ENCODE assay signal across 10 mouse cellular contexts in genomic region chr12:54789346-54790143, GRCm38 (mm10). TPM values are rescaled to one million over a fixed set of nuclear protein-coding genes. Genes with fewer than 3 reads are reported as not detected.
DNase-seq lines count a peak whose midpoint lies in the region; ATAC-seq and TF ChIP-seq lines count a peak whose summit lies in the region.
"Had no signal": no experiment of that assay in that cellular context is flagged by ENCODE, and none has a peak within 500 bp of the region (broad histone marks: within the 10 kb centered on the region; RNA-seq: fewer than 3 reads in every experiment).

No protein-coding gene starts in this region.

- H3K9ac ChIP-seq in forebrain, embryonic 14.5 days (ENCODE audit: low read length): no peak overlapping the region
- no peak overlapping the region for H3K9ac ChIP-seq in limb, embryonic 15.5 days

- ATAC-seq in forebrain, embryonic 14.5 days: peak; percentile 64
- peak; percentile 80; the same call in 1 of the 2 replicates for ATAC-seq in limb, embryonic 15.5 days (ENCODE audit: insufficient number of reproducible peaks, low FRiP score, low TSS enrichment, low read depth)
- ATAC-seq: Patski had no signal

- no peak overlapping the region for H3K4me3 ChIP-seq in left cerebral cortex, adult 2 months
- H3K4me3 ChIP-seq in forebrain, embryonic 14.5 days (ENCODE audit: low read depth, low read length): no peak overlapping the region
- no peak overlapping the region for H3K4me3 ChIP-seq in limb, embryonic 15.5 days
- H3K4me3 ChIP-seq in myocyte: no peak overlapping the region

- H3K27me3 ChIP-seq in forebrain, embryonic 14.5 days (replicated peaks; ENCODE audit: control insufficient read depth, insufficient read depth, low read length): no peaks in the 10 kb centered on the region
- no peaks in the 10 kb centered on the region for H3K27me3 ChIP-seq in limb, embryonic 15.5 days
- no peaks in the 10 kb centered on the region for H3K27me3 ChIP-seq in myocyte (ENCODE audit: control insufficient read depth, insufficient read depth, insufficient read length)
- H3K27me3 ChIP-seq: Patski had no signal

- no peak overlapping the region for H3ac ChIP-seq in myocyte (ENCODE audit: control insufficient read depth, insufficient read length)

- H3K9me3 ChIP-seq in forebrain, embryonic 14.5 days (replicated peaks; ENCODE audit: control insufficient read depth, low read length): no peaks in the 10 kb centered on the region
- H3K9me3 ChIP-seq in limb, embryonic 15.5 days: no peaks in the 10 kb centered on the region

- TF ChIP-seq CTCF in left cerebral cortex, adult 2 months (IDR thresholded peaks at IDR 0.05): no peak

- peaks cover 54% of the 10 kb centered on the region for H3K79me2 ChIP-seq in myocyte (ENCODE audit: control insufficient read depth, insufficient read depth)

- no peak for TF ChIP-seq POLR2A in myocyte (IDR thresholded peaks at IDR 0.05; ENCODE audit: insufficient read length, low read depth)

- WGBS in forebrain, embryonic 14.5 days: 12% methylated on average over 11 of the region's 11 CpGs
- WGBS in limb, embryonic 15.5 days: 13% methylated on average over 11 of the region's 11 CpGs

- intact Hi-C loops in left cerebral cortex, adult 2 months (cut with DNase I): no loop called here
- intact Hi-C loops in heart, postnatal 36 days (cut with DNase I): no loop called here
- intact Hi-C loops in left cerebral cortex, postnatal 4 days (cut with DNase I): no loop called here

- no peak overlapping the region for H3K4me2 ChIP-seq in forebrain, embryonic 14.5 days (ENCODE audit: low read length)
- peak overlapping the region; percentile 19; the same call in 1 of the 2 replicates for H3K4me2 ChIP-seq in limb, embryonic 15.5 days
- H3K4me2 ChIP-seq in myocyte (ENCODE audit: low read depth): peak overlapping the region; percentile 43

- peaks cover 18% of the 10 kb centered on the region for H3K36me3 ChIP-seq in forebrain, embryonic 14.5 days (ENCODE audit: control insufficient read depth, insufficient read depth, low read length)
- H3K36me3 ChIP-seq in limb, embryonic 15.5 days: peaks cover 16% of the 10 kb centered on the region
- no peaks in the 10 kb centered on the region for H3K36me3 ChIP-seq in myocyte (ENCODE audit: control insufficient read depth, insufficient read depth)

- DNase-seq in left cerebral cortex, adult 2 months (ENCODE audit: extremely low spot score in 1 of 2, low spot score in 2 of 2): no peak
- no peak for DNase-seq in left cerebral cortex, adult 8-10 months (ENCODE audit: low spot score in 2 of 2)
- DNase-seq in forebrain, embryonic 14.5 days (ENCODE audit: low spot score): peak; percentile 47
- DNase-seq in heart, postnatal 36 days: peak; percentile 39 to 41
- no peak for DNase-seq in left cerebral cortex, postnatal 4 days
- DNase-seq in ovary, postnatal 10 days (ENCODE audit: low spot score): no peak

- H3K27ac ChIP-seq in left cerebral cortex, adult 2 months: peak overlapping the region; percentile 40
- no peak overlapping the region for H3K27ac ChIP-seq in forebrain, embryonic 14.5 days (ENCODE audit: low read depth, low read length)
- H3K27ac ChIP-seq in limb, embryonic 15.5 days: 0 out of 2 replicates have a peak overlapping the region, but pooled peaks have one; percentile 5
- H3K27ac ChIP-seq: macrophage had no signal

- peaks cover 20% of the 10 kb centered on the region for H3K4me1 ChIP-seq in forebrain, embryonic 14.5 days (ENCODE audit: control insufficient read depth, insufficient read depth, low read length)
- peaks cover 39% of the 10 kb centered on the region for H3K4me1 ChIP-seq in limb, embryonic 15.5 days

TF ChIP-seq in myocyte, 11 proteins besides CTCF, POLR2A, EP300 and RAD21:
- peak in 2 of 3 experiments; percentile 34 to 37 for TF ChIP-seq MYOD1 (IDR thresholded peaks at IDR 0.05; ENCODE audit: control insufficient read depth in 1 of 3, insufficient read length in 2 of 3, low read depth in 2 of 3)
- TF ChIP-seq MAX (IDR thresholded peaks at IDR 0.05; ENCODE audit: low read depth): no peak
- TF ChIP-seq CEBPB (IDR thresholded peaks at IDR 0.05; ENCODE audit: insufficient read depth, poor library complexity, severe bottlenecking): no peak
- peak in 1 of 3 experiments; percentile 27 for TF ChIP-seq MYOG (IDR thresholded peaks at IDR 0.05; ENCODE audit: control insufficient read depth in 1 of 3, insufficient read depth in 1 of 3, insufficient read length in 2 of 3, low read depth in 2 of 3)

RNA-seq across cellular contexts. Expression of gene Snx6, which starts 6.0 kb away (rescaled TPM):
- 10 to 100 TPM; 39.5 to 43.1 TPM for total RNA-seq in left cerebral cortex, adult 2 months (2021)
- 10 to 100 TPM; 42.1 to 46.1 (median 44.4) TPM for total RNA-seq in left cerebral cortex, adult 8-10 months (2022)
- 187 and 194 TPM in 2 replicates for polyA plus RNA-seq in forebrain, embryonic 14.5 days (2014; fragmentation: Nextera tagmentation; extraction: Ambion mirVana)
- 10 to 100 TPM; 30.9 to 34.6 TPM for total RNA-seq in heart, postnatal 36 days (2021)
- 150 and 165 TPM in 2 replicates for polyA plus RNA-seq in limb, embryonic 15.5 days (2015; fragmentation: Nextera tagmentation; extraction: Ambion mirVana)
- polyA plus RNA-seq in myocyte (2012; fragmentation: generic; extraction: Trizol): 26.2 TPM
- 10 to 100 TPM; 71.0 to 82.9 TPM for total RNA-seq in left cerebral cortex, postnatal 4 days (2021)

Comparison
In these comparisons a context has a peak if more than half of its experiments do, and no peak if none do; other contexts are left out.
1. DNase-seq: peak in forebrain, embryonic 14.5 days (single experiment) and heart, postnatal 36 days (2 of 2); none in left cerebral cortex, adult 2 months (0 of 2), left cerebral cortex, adult 8-10 months (0 of 2), left cerebral cortex, postnatal 4 days (single experiment) and ovary, postnatal 10 days (single experiment).